Mouse (Mus musculus) retina, adult 2 months (tissue): ENCODE data around the gene Olfr357.

Experiments
- DNase-seq: peaks from one replicate; pipeline ENCODE4 v3.0.0-alpha.2; 2012; ENCODE audit warnings: low read depth, low spot score

Olfr357 gene

DNA sequence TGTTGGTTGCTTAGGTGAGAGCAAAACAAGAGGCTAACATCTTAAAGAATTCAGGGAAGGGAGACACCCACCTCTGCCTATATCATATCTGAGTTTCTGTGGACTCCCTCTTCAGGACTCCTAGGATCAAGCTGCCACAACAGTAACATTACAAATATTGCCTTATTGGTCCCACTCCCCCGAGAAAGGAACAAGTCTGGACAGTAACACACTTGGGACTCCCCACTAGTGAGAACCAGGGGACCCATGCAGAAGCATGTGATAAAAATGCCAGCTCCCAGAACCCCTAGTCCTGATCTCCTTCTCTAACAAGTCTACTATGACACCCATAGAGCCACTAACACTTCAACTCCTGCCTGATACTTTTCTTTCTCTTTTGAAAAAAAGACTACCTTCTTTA is at the start of gene Olfr357:
Gene Olfr357 (plus strand): TSS at position 301 of the 400 bp plus-strand sequence.
- DNase-seq = no peak

DNA sequence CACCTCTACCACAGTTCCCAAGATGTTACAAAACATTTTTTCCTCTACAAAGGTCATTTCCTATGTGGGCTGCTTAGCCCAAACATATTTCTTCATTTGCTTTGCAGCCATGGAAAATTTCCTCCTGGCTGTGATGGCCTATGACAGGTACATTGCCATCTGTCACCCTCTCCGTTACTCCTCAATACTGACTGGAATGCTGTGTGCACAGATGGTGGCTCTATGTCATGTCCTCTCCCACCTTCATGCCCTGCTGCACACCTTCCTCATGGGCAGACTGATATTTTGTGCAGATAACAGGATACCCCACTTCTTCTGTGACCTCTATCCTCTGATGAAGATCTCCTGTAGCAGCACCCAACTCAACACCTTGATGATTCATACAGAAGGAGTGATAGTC is 3.4 kb downstream of the Olfr357 start:
- no peak for DNase-seq

GRCm38 (mm10) chr2:37009235-37009634 is 15.6 kb downstream of the Olfr357 start, which contains the start of gene Olfr358:
TSS of gene Olfr358 (minus strand) at chr2:37009335.
- DNase-seq = no peak
